Mouse (Mus musculus) megakaryocyte, adult 5-6 weeks (primary cell): ENCODE data around the gene Tbc1d5. TPM values are rescaled to one million over a fixed set of nuclear protein-coding genes. Genes with fewer than 3 reads are reported as not detected.

Source experiments
- ATAC-seq: 2 replicates; pipeline ENCODE4 v1.8.0; 2016; ENCODE audit warnings: mild to moderate bottlenecking, inconsistent platforms; ENCODE audit not compliant: poor library complexity, severe bottlenecking
- total RNA-seq, 2 experiments: library from RNA; stranded (forward) in 1 of 2; stranded (reverse) in 1 of 2; fragments of 153-499, 151-499 nt in 1 of 2; fragments of 221-1000, 200-1000 nt in 1 of 2; gene quantifications; 2 replicates each; pipeline versions ENCODE4 v1.2.3 to v1.2.4; 2015 to 2017

Gene Tbc1d5
- total RNA-seq, 2 experiments from 2014 or later = 28.0 to 44.5 TPM

DNA sequence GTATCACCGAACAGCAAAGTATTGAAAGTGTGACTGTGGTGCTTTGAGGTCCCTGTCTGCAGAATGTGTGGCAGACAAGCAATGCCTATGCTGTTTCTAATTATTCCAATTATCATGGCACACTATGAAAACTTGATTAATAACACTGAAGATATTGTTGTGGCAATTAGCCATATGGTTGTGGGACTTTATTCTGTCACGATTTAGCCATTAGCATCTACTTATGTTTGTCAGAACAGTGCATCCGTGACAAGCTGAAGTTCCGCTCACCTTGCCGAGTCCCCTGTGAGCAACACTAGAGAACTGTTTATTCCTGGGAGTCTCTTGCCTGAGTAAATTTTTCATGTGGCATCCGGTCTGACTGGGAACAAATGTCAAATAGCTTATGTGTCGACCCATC, 281.3 kb downstream of the Tbc1d5 start:
- no peak for ATAC-seq

DNA sequence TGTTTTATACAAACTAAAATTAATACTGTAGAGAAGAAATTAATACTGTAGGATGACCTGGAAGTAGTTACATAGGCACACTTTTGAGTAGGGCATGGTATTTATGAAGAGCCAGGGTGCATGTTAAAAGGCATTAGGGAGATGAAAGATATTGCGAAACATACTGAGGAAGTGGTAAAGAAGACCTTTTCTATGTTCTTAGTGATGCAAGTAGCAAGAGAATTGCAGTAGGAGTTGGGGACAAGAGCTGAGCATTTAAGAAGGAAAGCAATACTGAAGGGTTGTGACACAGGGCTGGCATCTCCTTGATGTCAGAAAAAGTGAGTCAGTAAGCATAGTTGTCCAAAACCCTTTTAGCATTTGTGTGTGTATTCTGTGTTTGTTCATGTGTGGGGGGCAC, 289.7 kb downstream of the Tbc1d5 start:
- ATAC-seq = peak; percentile 94

DNA sequence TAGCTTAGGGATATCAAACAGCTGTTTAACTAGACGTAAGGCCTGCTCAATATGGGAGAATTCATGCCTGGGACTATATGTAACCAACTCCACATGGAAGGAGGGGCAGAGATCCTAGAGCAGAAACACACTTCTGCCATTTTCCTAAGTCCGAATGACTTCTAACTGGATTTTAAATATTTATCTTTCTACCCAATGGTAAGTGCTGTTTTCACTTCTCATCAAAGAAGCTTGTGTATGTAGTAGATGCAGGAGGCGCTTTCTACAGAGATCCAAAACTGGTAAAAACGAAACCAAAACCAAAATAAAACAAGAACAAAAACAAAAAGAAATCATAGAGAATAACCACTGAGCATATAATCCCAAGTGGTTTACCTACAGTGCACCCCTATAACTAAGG, 299.2 kb downstream of the Tbc1d5 start:
- peak; percentile 13; the same call in 1 of the 2 replicates for ATAC-seq

DNA sequence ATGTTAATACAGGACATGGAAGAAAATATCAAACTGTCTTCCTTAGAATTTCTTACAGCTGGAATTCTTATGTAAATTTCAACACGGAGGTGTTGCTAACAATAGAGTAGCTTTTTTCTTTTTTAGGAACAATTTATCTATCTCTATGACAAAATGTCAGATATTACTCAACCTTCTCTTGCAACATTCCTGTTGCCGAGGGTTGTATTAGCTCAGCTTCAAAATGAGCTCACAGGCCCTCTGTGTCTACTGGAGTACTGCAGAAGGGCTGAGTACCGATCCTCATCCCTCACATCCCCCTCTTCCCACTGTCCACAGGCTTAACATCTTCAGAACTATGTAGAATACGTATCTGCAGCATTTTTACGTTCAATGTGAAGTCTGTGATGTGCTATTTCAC, 302.7 kb downstream of the Tbc1d5 start:
- peak; percentile 79 for ATAC-seq

DNA sequence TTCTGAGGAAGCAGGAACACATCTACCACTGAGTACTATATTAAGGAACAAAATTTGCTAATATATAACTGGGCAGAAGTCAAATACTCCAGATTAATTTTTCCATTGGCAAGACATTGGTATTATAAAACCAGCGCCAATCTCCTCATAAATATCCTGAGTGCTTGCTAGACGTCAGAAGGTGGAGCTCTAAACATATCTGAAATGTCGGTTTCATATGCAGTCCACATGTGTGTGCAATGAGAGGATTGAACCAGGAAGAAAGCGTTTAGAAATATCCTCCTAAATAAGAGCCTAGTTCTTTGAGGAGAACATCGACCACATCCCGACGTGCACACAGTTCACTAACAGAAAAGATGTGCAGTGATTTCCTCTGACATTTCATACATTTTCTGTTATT, 305.1 kb downstream of the Tbc1d5 start:
- ATAC-seq = peak; percentile 43; the same call in 1 of the 2 replicates

DNA sequence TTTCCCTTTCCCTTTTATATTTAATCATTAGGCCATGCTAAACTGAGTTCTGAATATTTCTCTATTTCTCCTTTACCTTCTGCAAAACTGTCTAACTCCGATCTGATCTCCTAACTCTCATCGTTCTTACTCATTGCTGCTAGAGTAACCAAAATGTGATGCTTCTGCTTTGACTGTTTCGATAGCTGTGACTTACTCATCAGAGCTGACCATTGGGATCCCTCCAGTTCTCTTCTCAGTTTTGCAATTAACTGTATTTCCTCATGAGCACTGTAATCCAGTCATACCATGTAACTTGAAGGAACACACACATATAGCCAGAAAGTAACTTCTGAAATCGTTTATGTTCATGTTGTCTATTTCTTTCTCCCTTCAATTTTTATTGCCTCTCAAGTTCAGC, 306.6 kb downstream of the Tbc1d5 start:
- ATAC-seq = peak; percentile 84

DNA sequence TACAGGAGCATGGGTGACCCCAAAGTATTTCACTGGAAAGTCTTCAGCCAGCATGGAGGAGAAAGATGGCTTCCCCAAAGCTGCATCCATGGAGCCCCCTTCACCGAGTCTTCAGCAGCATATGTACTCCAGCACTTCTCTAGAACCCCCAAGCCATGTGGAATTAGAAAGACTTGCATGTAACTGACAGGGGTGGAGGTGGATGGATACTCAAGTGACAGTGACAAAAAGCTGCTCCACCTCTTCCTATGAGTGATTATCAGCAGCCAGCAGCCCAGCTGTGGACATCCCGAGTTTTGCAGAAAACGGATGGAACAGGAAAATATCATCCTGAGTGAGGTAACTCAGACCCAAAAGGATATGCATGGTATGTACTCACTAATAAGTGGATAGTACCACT, 311.9 kb downstream of the Tbc1d5 start:
- no peak for ATAC-seq

DNA sequence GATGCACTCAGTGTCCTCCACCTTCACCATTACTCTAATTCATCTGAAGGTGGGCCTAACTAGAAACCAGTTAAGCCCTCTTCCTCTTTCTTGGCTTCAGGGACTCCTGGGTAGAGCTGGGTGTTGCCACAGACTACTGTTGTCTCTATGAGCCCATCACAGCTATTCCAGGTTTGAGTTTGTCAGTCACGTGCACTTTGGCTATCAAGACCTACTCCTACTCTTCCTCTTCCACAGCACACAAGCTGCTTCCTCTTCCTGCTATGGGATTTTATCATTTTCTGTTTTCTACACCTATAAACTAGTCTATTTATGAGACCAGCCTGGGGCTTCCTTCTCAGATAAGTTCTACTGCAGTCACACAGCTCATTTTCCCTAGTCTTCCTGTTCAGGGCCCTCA, 314.4 kb downstream of the Tbc1d5 start:
- peak; percentile 80 for ATAC-seq

DNA sequence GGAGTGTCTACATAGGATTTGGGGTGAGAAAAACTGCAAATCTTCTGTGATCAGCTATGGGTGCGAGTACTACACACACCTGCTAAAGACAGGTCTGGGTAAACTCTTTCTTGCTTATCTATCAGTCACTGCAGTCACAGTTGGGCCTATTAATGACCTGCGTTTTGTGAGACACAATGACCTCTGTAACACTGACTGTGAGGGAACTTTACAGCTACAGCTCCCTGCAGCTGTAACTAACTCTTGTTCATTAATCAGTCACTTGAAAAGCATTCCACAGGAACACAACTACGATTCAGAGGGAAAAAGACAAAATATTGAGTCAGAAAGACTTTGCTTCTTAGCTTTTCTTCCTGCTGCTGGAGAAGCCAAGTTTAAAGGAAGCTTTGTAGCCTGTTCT, 325.9 kb downstream of the Tbc1d5 start:
- ATAC-seq = no peak

DNA sequence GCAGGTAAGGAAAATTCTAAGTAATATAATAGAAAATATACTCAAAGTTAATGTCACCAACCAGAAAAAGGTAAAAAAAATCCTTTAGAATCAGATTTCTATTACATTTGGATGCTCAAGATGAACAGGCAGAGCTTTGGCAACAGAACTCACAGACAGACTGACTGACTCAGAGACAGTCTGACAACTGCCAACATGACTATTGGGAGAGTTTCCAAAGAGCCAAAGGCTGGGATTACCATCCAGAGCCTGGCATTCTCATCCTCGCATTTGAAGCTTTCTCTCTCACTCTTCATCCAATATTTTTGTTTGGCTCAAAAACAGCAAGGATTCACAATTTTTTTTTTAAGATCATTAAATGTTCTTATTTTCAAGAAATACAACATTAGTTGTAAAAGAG, 327.8 kb downstream of the Tbc1d5 start:
- no peak for ATAC-seq

DNA sequence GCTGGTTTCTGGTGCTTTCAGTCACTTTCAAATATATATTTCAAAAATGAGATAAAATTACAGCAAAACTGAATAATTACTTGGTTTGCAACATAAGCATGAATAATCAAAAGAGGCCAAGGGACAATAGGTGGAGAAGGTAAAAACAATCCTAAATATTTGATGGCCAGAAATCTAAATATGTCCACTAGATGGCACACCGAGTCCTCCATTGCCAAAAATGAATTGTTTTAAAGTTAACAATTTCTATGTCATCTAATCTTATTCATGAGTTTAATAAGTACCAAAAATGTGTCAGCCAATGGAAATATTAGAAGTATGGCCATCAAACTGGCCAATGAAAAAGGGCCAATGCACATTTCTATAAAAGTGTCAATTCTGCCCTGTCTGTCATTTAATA, 365.1 kb downstream of the Tbc1d5 start:
- ATAC-seq = peak; percentile 60

DNA sequence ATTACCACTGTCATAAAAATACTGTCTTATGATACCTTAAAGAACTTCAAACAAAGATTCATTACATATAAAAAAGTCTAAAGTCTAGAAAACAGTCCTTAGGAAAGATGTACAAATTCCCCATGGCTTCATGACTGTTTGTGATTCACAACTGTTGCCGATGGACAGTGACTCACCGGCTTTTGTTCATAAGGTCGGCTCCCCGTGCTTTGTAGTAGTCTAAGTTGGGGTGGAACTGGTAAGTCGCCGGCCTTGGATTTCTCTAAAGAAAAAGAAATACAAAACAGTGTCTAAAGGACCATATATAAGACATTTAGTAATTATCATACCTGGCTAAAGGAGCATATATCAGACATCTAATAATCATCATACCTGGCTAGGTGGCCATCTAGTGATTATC, 365.6 kb downstream of the Tbc1d5 start:
- ATAC-seq = no peak

DNA sequence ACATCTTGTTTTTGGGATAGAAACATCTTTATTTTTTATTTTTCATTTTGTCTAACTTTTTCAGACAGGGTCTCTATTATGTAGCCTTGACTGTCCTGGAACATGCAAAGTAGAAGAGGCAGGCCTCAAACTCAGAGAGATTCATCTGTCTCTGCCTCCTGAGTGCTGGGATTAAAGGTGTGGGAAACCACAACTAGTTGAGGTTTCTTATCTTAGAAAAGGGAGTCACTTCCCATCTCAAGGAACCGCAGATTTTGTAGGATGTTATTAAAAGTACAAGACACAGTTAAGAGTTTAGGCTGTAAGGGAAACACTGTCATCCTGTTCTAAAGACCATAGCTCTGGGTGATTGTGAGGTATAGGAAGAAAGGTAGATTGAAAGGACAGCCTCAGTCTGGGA, 373.5 kb downstream of the Tbc1d5 start:
- no peak for ATAC-seq

DNA sequence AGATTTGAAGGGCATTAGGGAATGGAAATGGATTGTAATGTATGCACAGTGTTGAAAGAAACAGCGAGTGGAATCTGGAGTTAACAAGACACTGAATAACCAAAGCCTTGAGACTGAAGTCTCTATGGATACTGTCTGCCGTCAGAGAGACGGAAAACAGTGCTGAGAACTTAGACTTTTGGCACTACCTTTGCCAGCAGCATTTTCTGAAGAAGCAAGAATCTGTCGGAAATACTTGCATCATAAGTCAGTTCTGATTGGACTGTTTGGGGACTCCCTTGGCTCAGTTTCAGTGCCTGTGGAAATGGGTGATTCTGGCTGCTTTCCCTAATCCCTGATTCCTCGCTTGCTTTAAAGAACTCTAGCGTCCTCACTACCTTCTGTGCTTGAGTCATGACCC, 375.9 kb downstream of the Tbc1d5 start:
- ATAC-seq = no peak

DNA sequence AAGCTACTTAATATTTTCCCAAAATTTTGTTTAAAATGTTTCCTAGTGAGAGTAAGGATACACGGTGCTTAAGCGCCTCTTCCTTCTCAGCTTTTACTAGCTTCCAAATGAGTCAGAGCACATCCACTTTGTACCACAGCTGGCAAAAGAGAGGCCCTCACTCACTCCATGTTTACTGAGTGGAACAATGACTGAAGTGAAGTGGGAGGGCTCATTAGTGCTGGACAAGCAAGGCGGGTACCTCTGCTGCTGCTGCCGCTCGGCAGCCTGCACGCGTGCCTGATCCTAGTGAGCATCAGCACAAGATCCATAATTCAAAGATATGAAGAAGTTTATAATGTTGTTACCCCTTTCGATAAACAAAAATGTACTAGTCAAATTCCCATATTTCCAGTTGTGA, 376.8 kb downstream of the Tbc1d5 start:
- no peak for ATAC-seq

DNA sequence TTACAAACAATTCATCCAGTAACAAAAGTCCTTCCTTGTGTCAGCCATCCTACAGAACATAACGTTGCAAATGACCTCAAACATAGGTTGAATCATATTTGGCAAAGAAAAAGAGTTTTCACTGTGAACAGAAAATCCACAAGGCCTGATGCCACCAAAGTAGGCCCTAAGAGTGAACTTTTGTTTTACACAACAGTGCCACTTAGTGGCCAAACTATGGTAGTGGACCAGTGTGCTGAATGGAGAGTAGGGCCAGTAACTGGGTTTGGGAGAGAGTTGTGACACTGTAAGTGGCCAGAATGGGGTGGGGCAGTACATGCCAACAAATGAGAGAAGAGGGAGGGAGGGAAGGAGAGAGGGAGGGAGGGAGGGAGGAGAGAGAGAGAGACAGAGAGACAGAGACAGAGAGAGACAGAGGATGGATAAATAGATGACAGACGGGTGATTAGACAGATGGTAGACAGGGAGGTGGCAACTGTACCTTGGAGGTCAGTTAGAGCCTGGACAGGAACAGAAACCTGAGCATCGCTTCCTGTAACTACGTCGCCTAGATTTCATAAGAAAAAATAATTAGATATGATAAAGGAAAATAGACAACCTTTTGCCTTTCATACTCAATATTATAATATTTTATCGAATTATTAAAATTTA, 383.6 kb downstream of the Tbc1d5 start:
- peak; percentile 98 for ATAC-seq

DNA sequence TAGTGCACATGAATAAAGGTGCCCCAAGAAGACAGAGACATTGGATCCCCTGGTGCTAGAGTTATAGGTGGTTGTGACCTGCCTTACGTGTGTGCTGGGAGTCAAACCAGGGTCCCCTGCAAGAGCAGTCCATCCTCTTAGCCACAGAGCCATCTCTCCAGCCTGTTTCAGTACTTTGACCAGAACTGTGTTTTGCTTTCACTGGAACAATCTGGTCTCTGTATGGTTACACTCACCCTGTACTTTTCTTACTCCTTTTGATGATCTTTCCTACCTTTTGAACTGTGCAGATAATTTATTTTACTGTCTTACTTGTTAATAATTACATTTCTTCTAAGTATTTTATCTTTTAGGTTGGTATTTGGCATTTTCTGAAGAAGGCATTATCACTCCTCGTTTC, 387.5 kb downstream of the Tbc1d5 start:
- ATAC-seq = no peak

DNA sequence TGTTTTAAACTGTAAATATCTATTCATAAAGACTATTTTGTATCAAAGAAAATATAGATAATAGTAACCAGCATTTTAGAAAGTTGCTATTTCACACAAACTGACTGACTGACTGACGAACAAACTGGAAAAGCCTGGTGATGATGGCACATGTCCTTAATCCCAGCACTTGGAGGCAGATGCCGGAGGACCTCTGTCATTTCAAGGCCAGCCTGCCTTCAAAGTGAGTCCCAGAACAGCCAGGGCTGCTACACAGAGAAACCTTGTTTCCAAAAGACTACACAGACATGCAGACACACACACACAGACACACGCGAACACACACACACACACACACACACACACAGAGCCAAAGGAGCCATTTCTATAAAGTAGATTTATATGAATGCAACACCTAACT, 390.3 kb downstream of the Tbc1d5 start:
- no peak for ATAC-seq

DNA sequence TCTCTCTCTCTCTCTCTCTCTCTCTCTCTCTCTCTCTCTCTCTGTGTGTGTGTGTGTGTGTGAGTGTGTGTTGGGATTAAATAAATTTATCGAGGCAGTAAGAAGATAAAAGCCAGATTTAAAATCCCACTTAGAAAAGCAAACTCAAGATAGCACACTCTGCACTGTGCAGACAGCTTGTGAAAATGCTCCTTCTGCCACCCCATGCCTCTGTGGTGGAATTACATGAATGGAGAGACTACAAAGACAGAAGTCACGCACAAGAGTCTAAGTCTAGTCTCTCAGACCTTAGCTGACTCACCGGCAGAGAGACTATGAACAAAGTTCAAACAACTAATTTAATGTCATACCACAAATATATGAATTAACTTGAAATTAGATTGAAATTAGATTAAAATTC, 403.9 kb downstream of the Tbc1d5 start:
- no peak for ATAC-seq

DNA sequence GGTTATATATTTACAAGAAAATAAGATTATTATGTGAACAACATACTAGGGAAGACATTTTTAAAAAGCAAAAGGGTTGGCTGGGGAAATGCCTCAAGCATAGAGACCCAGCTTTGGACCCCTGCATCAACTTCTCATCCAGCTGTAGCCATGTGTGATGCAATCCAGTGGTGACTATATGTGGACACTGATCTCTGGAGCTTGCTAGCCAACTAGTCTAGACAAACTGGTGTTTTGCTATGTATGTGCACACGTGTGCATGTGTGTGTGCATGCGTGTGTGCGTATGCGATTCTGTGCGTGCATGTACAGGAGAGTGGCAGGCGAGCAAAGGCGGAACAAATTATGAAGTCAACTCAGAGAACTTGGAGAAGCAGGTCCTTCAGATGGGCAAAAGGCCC, 414.8 kb downstream of the Tbc1d5 start:
- ATAC-seq = no peak

DNA sequence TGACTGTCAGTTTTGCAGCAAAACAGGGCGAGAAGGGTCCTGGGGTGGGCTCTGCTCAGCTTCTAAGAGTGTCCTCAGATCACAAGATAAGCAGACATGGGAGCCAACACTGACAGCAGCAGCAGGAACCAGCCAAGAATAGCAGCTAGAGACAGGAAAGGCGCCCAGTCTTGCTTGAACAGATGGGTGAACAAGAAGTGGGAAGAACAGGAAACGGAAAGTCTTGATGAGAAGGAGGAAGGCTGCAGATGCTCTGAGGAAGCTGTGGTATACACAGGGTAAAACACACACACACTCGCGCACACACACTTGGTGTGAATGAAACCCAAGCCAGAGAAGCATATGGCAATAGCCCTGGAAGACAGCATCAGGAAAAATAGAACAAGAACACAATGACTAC, 415.7 kb downstream of the Tbc1d5 start:
- peak; percentile 49 for ATAC-seq

DNA sequence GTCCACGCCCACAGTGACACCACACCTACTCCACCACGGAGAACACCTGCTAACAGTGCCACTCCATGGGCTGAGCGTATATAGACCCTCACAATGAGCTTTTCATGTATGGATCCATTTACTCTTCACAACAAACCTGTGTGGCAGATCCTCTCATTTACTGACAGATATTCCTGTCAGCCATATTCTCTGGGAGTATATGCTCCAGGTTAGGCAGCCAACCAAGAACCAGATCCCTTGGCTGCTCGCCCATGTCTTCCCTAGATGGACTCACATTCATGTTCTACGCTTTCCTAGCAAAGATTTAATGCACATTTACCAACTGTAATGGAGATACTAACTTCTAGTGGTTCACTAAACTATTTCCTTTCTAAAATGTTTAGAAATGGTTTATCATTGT, 416.9 kb downstream of the Tbc1d5 start:
- ATAC-seq = no peak

DNA sequence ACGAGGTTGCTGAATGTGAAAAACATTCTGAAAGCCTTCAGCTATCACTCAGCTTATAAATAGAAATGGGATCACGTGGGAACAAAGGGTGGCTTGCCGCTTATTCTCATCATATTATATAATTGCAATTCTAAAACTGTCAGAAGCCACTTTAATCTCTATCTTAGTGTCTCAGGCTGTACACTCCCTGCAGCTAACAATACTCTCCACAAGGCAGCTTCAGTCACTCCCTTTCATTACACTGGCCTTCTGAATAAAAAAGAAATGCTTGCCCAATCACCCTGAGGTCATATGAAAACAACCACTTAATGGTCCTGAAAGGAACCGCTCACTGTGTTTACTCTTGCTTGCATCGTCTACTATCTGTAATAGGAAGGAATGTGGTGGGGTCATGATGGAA, 418.1 kb downstream of the Tbc1d5 start:
- ATAC-seq = no peak
